ENCODE assay signal across 8 mouse cellular contexts in the genomic region with DNA sequence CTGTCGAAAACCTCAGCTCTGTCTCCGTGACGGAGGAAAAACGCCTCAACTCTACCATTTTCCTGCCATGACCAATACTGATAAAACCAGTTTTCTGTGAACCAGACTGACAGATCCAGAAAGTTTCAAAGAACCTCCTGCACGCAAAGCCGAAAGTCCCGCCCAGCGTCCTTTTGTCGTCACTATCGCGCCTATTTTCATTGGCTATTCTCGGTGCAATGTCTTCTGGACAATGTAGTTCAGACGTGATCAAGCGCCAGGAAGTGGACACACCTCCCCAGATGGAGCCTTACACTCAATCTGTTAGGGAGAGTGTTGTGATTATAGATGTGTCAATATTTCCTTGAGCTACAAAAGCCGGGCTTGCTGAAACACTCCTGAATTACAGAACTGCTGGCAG.
A peak's percentile ranks its signal among the peaks of the same experiment; 100 is the strongest.
DNase-seq lines count a peak whose midpoint lies in the region.

No protein-coding gene starts in this region.

- DNase-seq in adrenal gland, adult 18-20 months (ENCODE audit: low spot score in 2 of 2) = peak; percentile 20 to 25
- DNase-seq in cerebellum, postnatal 14 days = peak; percentile 3 to 5
- DNase-seq in heart, adult 18-20 months = peak; percentile 47 to 49
- peak; percentile 35 for DNase-seq in kidney, adult 18-20 months
- peak; percentile 2 for DNase-seq in layer of hippocampus, adult 8-10 months (ENCODE audit: low spot score in 2 of 2)
- peak; percentile 14 for DNase-seq in lung, postnatal 14 days
- peak; percentile 3 to 5 for DNase-seq in spleen, adult 18-20 months
- peak; percentile 47 for DNase-seq in thymus, postnatal 4 days

Comparison
In these comparisons a context has a peak if more than half of its experiments do, and no peak if none do; other contexts are left out.
1. Peak in every context shown above with its lines: DNase-seq.